ENCODE assay signal across 28 mouse cellular contexts in genomic region chr15:81964262-81964661, GRCm38 (mm10). TPM values are rescaled to one million over a fixed set of nuclear protein-coding genes. Genes with fewer than 3 reads are reported as not detected.
DNase-seq lines count a peak whose midpoint lies in the region; ATAC-seq and TF ChIP-seq lines count a peak whose summit lies in the region.
"Had no signal": no experiment of that assay in that cellular context is flagged by ENCODE, and none has a peak within 500 bp of the region (broad histone marks: within the 10 kb centered on the region; RNA-seq: fewer than 3 reads in every experiment).

No protein-coding gene starts in this region.

- no peaks in the 10 kb centered on the region for H3K9me3 ChIP-seq in liver, embryonic 12.5 days (replicated peaks)
- H3K9me3 ChIP-seq in ES-E14 (ENCODE audit: control insufficient read depth, insufficient read depth, low read depth, low read length), result no peaks in the 10 kb centered on the region
- H3K9me3 ChIP-seq: G1E had no signal

- peak; percentile 98 for DNase-seq in liver, adult 2 months (ENCODE audit: extremely low read depth, low read depth, low spot score)
- DNase-seq in 3T3-L1 (ENCODE audit: low read depth, low spot score), result peak; percentile 26
- DNase-seq in ES-E14 (ENCODE audit: low read depth, low spot score), result no peak
- DNase-seq in adrenal gland, postnatal 14 days, result no peak
- DNase-seq in gastrocnemius, adult 18-20 months (ENCODE audit: low spot score), result no peak
- DNase-seq: adrenal gland, adult 8-10 months; adrenal gland, postnatal 10 days; adrenal gland, postnatal 25 days; B cell, adult 2 months; cerebellum, adult 11 months; cerebellum, adult 11-12 months; cerebellum, adult 18-20 months; cerebellum, adult 2 months; cerebellum, adult 8-10 months; cerebellum, adult 9-10 months had no signal

- H3K27me3 ChIP-seq in liver, adult 2 months (ENCODE audit: control insufficient read depth, insufficient read depth, low read length), result peaks cover 7% of the 10 kb centered on the region; the same call in 1 of the 2 replicates
- peaks cover 15% of the 10 kb centered on the region for H3K27me3 ChIP-seq in liver, embryonic 12.5 days (replicated peaks)
- H3K27me3 ChIP-seq: CH12.LX, Patski had no signal

- no peak overlapping the region for H3K4me2 ChIP-seq in liver, embryonic 12.5 days

- in situ Hi-C loops in ES-E14 (cut with MboI; ENCODE audit: low sequenced_read_pairs in 2 of 2, unreplicated experiment in 2 of 2), result no loop called here

- no peak for ATAC-seq in liver, embryonic 12.5 days
- ATAC-seq: activated CD4-positive, CD25-positive, alpha-beta regulatory T cell, adult 4 months; CD4-positive, CD25-positive, alpha-beta regulatory T cell, adult 4 months had no signal

- H3K27ac ChIP-seq in liver, adult 2 months (replicated peaks; ENCODE audit: insufficient read depth, low read depth, low read length), result no peak overlapping the region
- H3K27ac ChIP-seq in liver, embryonic 12.5 days, result no peak overlapping the region
- no peak overlapping the region for H3K27ac ChIP-seq in ES-E14 (ENCODE audit: insufficient read depth, low read depth, low read length, poor library complexity, severe bottlenecking)

- 12% methylated on average over 1 of the region's 1 CpGs for WGBS in liver, adult 2 months
- 18% methylated on average over 1 of the region's 1 CpGs for WGBS in liver, embryonic 12.5 days (ENCODE audit: insufficient replicate concordance)

- TF ChIP-seq POLR2A in liver, adult 2 months (IDR thresholded peaks at IDR 0.05; ENCODE audit: extremely low read depth, insufficient read depth, low read length), result no peak

- H3K4me1 ChIP-seq in liver, adult 2 months (ENCODE audit: control insufficient read depth, insufficient read depth, low read length), result peaks cover 6% of the 10 kb centered on the region; the same call in 1 of the 2 replicates
- H3K4me1 ChIP-seq in liver, embryonic 12.5 days, result peaks cover 39% of the 10 kb centered on the region
- peaks cover 7 to 16% of the 10 kb centered on the region in 2 experiments; a peak in 3 of 4 replicates for H3K4me1 ChIP-seq in ES-E14 (ENCODE audit: control insufficient read depth in 2 of 2, insufficient read depth in 2 of 2, low read length in 2 of 2, poor library complexity in 1 of 2)

- no peaks in the 10 kb centered on the region for H3K79me2 ChIP-seq in liver, adult 2 months (ENCODE audit: control insufficient read depth, insufficient read depth, low read length)

- H3K4me3 ChIP-seq in liver, adult 2 months (ENCODE audit: insufficient read depth, low read depth, low read length), result no peak overlapping the region
- no peak overlapping the region for H3K4me3 ChIP-seq in liver, embryonic 12.5 days
- no peak overlapping the region for H3K4me3 ChIP-seq in ES-E14 (ENCODE audit: insufficient read depth in 1 of 2, low read depth in 1 of 2, low read length in 2 of 2, poor library complexity in 1 of 2, severe bottlenecking in 1 of 2)

- no peak for TF ChIP-seq CTCF in liver, adult 2 months (IDR thresholded peaks at IDR 0.05; ENCODE audit: low read depth, low read length)

- no peaks in the 10 kb centered on the region for H3K36me3 ChIP-seq in liver, adult 2 months (ENCODE audit: control insufficient read depth, insufficient read depth, low read length)
- H3K36me3 ChIP-seq in liver, embryonic 12.5 days, result no peaks in the 10 kb centered on the region
- H3K36me3 ChIP-seq in ES-E14 (ENCODE audit: control insufficient read depth, insufficient read depth, low read length, poor library complexity, severe bottlenecking), result no peaks in the 10 kb centered on the region

- no peak overlapping the region for H3K9ac ChIP-seq in liver, adult 2 months (ENCODE audit: low read depth, low read length)
- H3K9ac ChIP-seq in liver, embryonic 12.5 days, result no peak overlapping the region
- no peak overlapping the region for H3K9ac ChIP-seq in ES-E14 (ENCODE audit: insufficient read depth, low read depth, low read length, poor library complexity, severe bottlenecking)

TF ChIP-seq in ES-E14, 5 proteins besides CTCF, POLR2A, EP300 and RAD21:
- TF ChIP-seq ZNF384 (IDR thresholded peaks at IDR 0.05; ENCODE audit: low read depth, low read length) (0 out of 2 replicates have a peak, but pooled peaks have one; percentile 29), HCFC1 (IDR thresholded peaks at IDR 0.05; ENCODE audit: borderline replicate concordance, insufficient read depth, low read length) (no peak)

RNA-seq across cellular contexts. Expression of gene Pmm1, which starts 3.5 kb away (rescaled TPM):
- total RNA-seq in liver, adult 2 months (2014; rRNA removed), result 3.6 and 3.7 TPM in 2 replicates
- polyA plus RNA-seq in liver, adult 2 months (2012; rRNA removed), result 4.9 and 6.8 TPM in 2 replicates
- 24.6 and 28.0 TPM in 2 replicates for polyA plus RNA-seq in liver, embryonic 12.5 days (2016; fragmentation: Nextera tagmentation; extraction: Ambion mirVana)
- total RNA-seq in ES-E14 (2012; rRNA removed), result 299 and 342 TPM in 2 replicates
- 78.7 and 99.0 TPM in 2 replicates for total RNA-seq in adrenal gland, postnatal 14 days (2021)
- total RNA-seq in gastrocnemius, adult 18-20 months (2021), result 10 to 100 TPM; 14.1 to 16.7 TPM

RNA-seq across cellular contexts. Expression of gene 1700029P11Rik, which starts 16.1 kb away (rescaled TPM):
- total RNA-seq in liver, adult 2 months (2014; rRNA removed), result not detected in 2 replicates
- polyA plus RNA-seq in liver, adult 2 months (2012; rRNA removed), result not detected in 2 replicates
- not detected in 2 replicates for polyA plus RNA-seq in liver, embryonic 12.5 days (2016; fragmentation: Nextera tagmentation; extraction: Ambion mirVana)
- 29.9 and 41.1 TPM in 2 replicates for total RNA-seq in ES-E14 (2012; rRNA removed)
- total RNA-seq in adrenal gland, postnatal 14 days (2021), result not detected in 2 replicates
- total RNA-seq in gastrocnemius, adult 18-20 months (2021), result not detected
- total RNA-seq: adrenal gland, adult 18-20 months; adrenal gland, adult 2 months; adrenal gland, adult 8-10 months; adrenal gland, postnatal 10 days; adrenal gland, postnatal 25 days; adrenal gland, postnatal 36 days; adrenal gland, postnatal 4 days; CH12.LX; G1E; MEL had no signal
- polyA plus RNA-seq: activated CD4-positive, CD25-positive, alpha-beta regulatory T cell, adult 4 months; adrenal gland, adult 2 months; brain, embryonic 14.5 days; C2C12; CD4-positive, CD25-positive, alpha-beta regulatory T cell, adult 4 months; cerebellum, adult 2 months; G1E; Patski had no signal

RNA-seq across cellular contexts. Expression of gene Xrcc6, which starts 23.4 kb away (rescaled TPM):
- total RNA-seq in liver, adult 2 months (2014; rRNA removed), result 18.2 and 22.8 TPM in 2 replicates
- 8.5 and 8.9 TPM in 2 replicates for polyA plus RNA-seq in liver, adult 2 months (2012; rRNA removed)
- 94.9 and 98.7 TPM in 2 replicates for polyA plus RNA-seq in liver, embryonic 12.5 days (2016; fragmentation: Nextera tagmentation; extraction: Ambion mirVana)
- 69.1 and 84.6 TPM in 2 replicates for total RNA-seq in ES-E14 (2012; rRNA removed)
- total RNA-seq in adrenal gland, postnatal 14 days (2021), result 120 and 140 TPM in 2 replicates
- 10 to 100 TPM; 22.9 to 25.3 TPM for total RNA-seq in gastrocnemius, adult 18-20 months (2021)

RNA-seq across cellular contexts. Expression of gene Csdc2, which starts 27.7 kb away (rescaled TPM):
- total RNA-seq in liver, adult 2 months (2014; rRNA removed), result 0.09 and 0.13 TPM in 2 replicates
- 0.35 and 0.80 TPM in 2 replicates for polyA plus RNA-seq in liver, adult 2 months (2012; rRNA removed)
- 1.8 and 2.5 TPM in 2 replicates for polyA plus RNA-seq in liver, embryonic 12.5 days (2016; fragmentation: Nextera tagmentation; extraction: Ambion mirVana)
- 1.2 TPM in 2 replicates for total RNA-seq in ES-E14 (2012; rRNA removed)
- 15.7 and 17.3 TPM in 2 replicates for total RNA-seq in adrenal gland, postnatal 14 days (2021)
- 1 to 10 TPM; 1.0 to 1.5 TPM for total RNA-seq in gastrocnemius, adult 18-20 months (2021)
- total RNA-seq: G1E, MEL had no signal
- polyA plus RNA-seq: activated CD4-positive, CD25-positive, alpha-beta regulatory T cell, adult 4 months; CD4-positive, CD25-positive, alpha-beta regulatory T cell, adult 4 months; G1E had no signal

RNA-seq across cellular contexts. Expression of gene Polr3h, which starts 38.2 kb away (rescaled TPM):
- 6.4 and 7.3 TPM in 2 replicates for total RNA-seq in liver, adult 2 months (2014; rRNA removed)
- polyA plus RNA-seq in liver, adult 2 months (2012; rRNA removed), result 6.8 and 8.3 TPM in 2 replicates
- polyA plus RNA-seq in liver, embryonic 12.5 days (2016; fragmentation: Nextera tagmentation; extraction: Ambion mirVana), result 87.2 and 96.3 TPM in 2 replicates
- total RNA-seq in ES-E14 (2012; rRNA removed), result 72.4 and 83.7 TPM in 2 replicates
- 18.7 and 23.0 TPM in 2 replicates for total RNA-seq in adrenal gland, postnatal 14 days (2021)
- 1 to 10 TPM; 5.8 to 7.2 TPM for total RNA-seq in gastrocnemius, adult 18-20 months (2021)

Comparison
In these comparisons a context has a peak if more than half of its experiments do, and no peak if none do; other contexts are left out.
1. DNase-seq: peak in liver, adult 2 months (single experiment) and 3T3-L1 (single experiment); none in ES-E14 (single experiment), adrenal gland, postnatal 14 days (single experiment) and gastrocnemius, adult 18-20 months (single experiment).
2. RNA of gene 1700029P11Rik, which starts 16.1 kb away (total RNA-seq): 29.9 to 41.1 TPM in ES-E14; not detected in liver, adult 2 months, not detected in adrenal gland, postnatal 14 days and not detected in gastrocnemius, adult 18-20 months; every median in the first group is over 10 times any median in the second.